Comparison of ENCODE assay signal across 9 mouse cellular contexts in the genomic region with DNA sequence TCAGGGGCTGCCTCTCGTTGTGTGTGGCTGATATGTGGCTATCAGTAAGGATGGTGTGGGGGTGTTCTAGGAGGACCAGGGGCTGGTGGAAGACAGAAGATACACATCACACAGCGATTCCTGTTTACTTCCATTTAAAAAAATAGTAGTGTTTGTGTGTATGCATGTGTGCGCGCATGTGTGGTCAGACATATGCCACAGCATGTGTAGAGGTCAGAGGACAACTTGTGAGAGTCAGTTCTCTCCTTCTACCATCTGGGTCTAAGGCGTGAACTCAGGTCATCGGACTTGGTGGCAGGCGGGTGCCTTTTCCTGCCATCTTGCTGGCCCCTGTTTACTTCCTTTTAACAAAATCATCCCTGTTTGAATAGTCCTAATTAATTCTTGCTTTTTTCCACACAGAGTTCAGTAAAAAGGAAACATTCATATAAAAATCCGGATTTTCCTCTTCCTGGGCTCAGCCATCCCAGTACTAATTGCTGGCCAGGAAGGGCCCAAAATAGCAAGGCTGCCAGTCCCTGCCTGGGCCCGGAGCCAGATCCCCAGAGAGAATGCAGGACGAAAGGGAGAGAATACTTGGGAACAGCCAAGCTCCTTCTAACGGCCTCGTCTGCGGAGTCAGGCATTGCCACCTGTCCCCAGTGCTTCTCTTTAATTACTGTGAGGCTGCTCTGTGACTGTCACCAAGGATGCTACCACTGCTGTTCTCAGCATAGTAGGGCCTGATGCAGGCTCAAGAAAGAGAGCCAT.
DNase-seq lines count a peak whose midpoint lies in the region; ATAC-seq and TF ChIP-seq lines count a peak whose summit lies in the region.
"Had no signal": no experiment of that assay in that cellular context is flagged by ENCODE, and none has a peak within 500 bp of the region (broad histone marks: within the 10 kb centered on the region; RNA-seq: fewer than 3 reads in every experiment).

No protein-coding gene starts in this region.

- no peak for TF ChIP-seq CTCF in kidney, adult 2 months (conservative IDR thresholded peaks at IDR 0.05; ENCODE audit: insufficient read depth, insufficient read length, low read depth, low read length)

- 64% methylated on average over 13 of the region's 13 CpGs for WGBS in intestine, embryonic 16.5 days
- WGBS in intestine, embryonic 15.5 days = 58% methylated on average over 13 of the region's 13 CpGs
- WGBS in kidney, adult 2 months = 55% methylated on average over 13 of the region's 13 CpGs

- H3K4me3 ChIP-seq in intestine, embryonic 16.5 days (ENCODE audit: low read length) = no peak overlapping the region
- H3K4me3 ChIP-seq in intestine, embryonic 15.5 days (replicated peaks) = no peak overlapping the region
- H3K4me3 ChIP-seq in kidney, adult 2 months (ENCODE audit: insufficient read depth, low read depth, low read length) = no peak overlapping the region
- H3K4me3 ChIP-seq: liver, embryonic 13.5 days had no signal

- no peak for ATAC-seq in intestine, embryonic 16.5 days
- ATAC-seq in intestine, embryonic 15.5 days = no peak

- no peak overlapping the region for H3K9ac ChIP-seq in intestine, embryonic 16.5 days (ENCODE audit: low read depth, low read length)
- H3K9ac ChIP-seq in intestine, embryonic 15.5 days = no peak overlapping the region
- H3K9ac ChIP-seq: liver, embryonic 13.5 days had no signal

- 0 out of 2 replicates have a peak overlapping the region, but pooled peaks have one; percentile 25 for H3K27ac ChIP-seq in intestine, embryonic 16.5 days (ENCODE audit: low read length)
- H3K27ac ChIP-seq in intestine, embryonic 15.5 days = no peak overlapping the region
- H3K27ac ChIP-seq in kidney, adult 2 months (ENCODE audit: insufficient read depth, low read depth, low read length) = peak overlapping the region; percentile 37
- H3K27ac ChIP-seq: liver, embryonic 13.5 days had no signal

- H3K4me2 ChIP-seq in intestine, embryonic 16.5 days (ENCODE audit: low read depth, low read length) = no peak overlapping the region
- H3K4me2 ChIP-seq in intestine, embryonic 15.5 days (replicated peaks) = no peak overlapping the region
- H3K4me2 ChIP-seq: liver, embryonic 13.5 days had no signal

- no peaks in the 10 kb centered on the region for H3K36me3 ChIP-seq in intestine, embryonic 16.5 days (ENCODE audit: control insufficient read depth, insufficient read depth, low read length)
- no peaks in the 10 kb centered on the region for H3K36me3 ChIP-seq in intestine, embryonic 15.5 days
- no peaks in the 10 kb centered on the region for H3K36me3 ChIP-seq in kidney, adult 2 months (ENCODE audit: control insufficient read depth, insufficient read depth, low read length)
- H3K36me3 ChIP-seq: liver, embryonic 13.5 days had no signal

- no peaks in the 10 kb centered on the region for H3K27me3 ChIP-seq in intestine, embryonic 16.5 days (replicated peaks; ENCODE audit: control insufficient read depth, insufficient read depth, low read length)
- no peaks in the 10 kb centered on the region for H3K27me3 ChIP-seq in intestine, embryonic 15.5 days (replicated peaks)
- H3K27me3 ChIP-seq in kidney, adult 2 months (replicated peaks; ENCODE audit: control insufficient read depth, insufficient read depth, low read length) = no peaks in the 10 kb centered on the region
- H3K27me3 ChIP-seq: liver, embryonic 13.5 days had no signal

- TF ChIP-seq POLR2A in kidney, adult 2 months (IDR thresholded peaks at IDR 0.05; ENCODE audit: low read depth, low read length) = no peak

- H3K4me1 ChIP-seq in intestine, embryonic 16.5 days (ENCODE audit: control insufficient read depth, insufficient read depth, low read length) = peaks cover 27% of the 10 kb centered on the region
- H3K4me1 ChIP-seq in intestine, embryonic 15.5 days (replicated peaks) = peaks cover 28% of the 10 kb centered on the region
- peaks cover 7% of the 10 kb centered on the region; the same call in 1 of the 2 replicates for H3K4me1 ChIP-seq in kidney, adult 2 months (ENCODE audit: control insufficient read depth, insufficient read depth, low read length)

- intact Hi-C loops in left cerebral cortex, postnatal 10 days (cut with DNase I) = no loop called here

- H3K9me3 ChIP-seq in intestine, embryonic 16.5 days (ENCODE audit: control insufficient read depth, low read length) = no peaks in the 10 kb centered on the region
- no peaks in the 10 kb centered on the region for H3K9me3 ChIP-seq in intestine, embryonic 15.5 days
- H3K9me3 ChIP-seq: liver, embryonic 13.5 days had no signal

- DNase-seq in cerebellum, postnatal 10 days = peak; percentile 100
- DNase-seq in heart, adult 18-20 months = peak; percentile 83
- peak; percentile 89 for DNase-seq in kidney, adult 2 months
- peak; percentile 86 to 90 for DNase-seq in left cerebral cortex, postnatal 10 days (ENCODE audit: extremely low spot score in 1 of 2, low spot score in 2 of 2)
- DNase-seq in right cerebral cortex, postnatal 36 days (ENCODE audit: low spot score in 2 of 2) = peak; percentile 74 to 82
- no peak for DNase-seq in embryo, embryonic 11 days
- DNase-seq: liver, embryonic 13.5 days had no signal
